Mouse (Mus musculus) spleen, embryonic (tissue): Measurements from ENCODE around the gene Zbtb7a.

ENCODE experiments used
- CTCF ChIA-PET: fragments of 350-600 bp; sonication (Branson Sonifier 250); formaldehyde crosslinking; loops from one replicate; lab custom pipeline; 2022; lab: Charles Lee

Zbtb7a gene

DNA sequence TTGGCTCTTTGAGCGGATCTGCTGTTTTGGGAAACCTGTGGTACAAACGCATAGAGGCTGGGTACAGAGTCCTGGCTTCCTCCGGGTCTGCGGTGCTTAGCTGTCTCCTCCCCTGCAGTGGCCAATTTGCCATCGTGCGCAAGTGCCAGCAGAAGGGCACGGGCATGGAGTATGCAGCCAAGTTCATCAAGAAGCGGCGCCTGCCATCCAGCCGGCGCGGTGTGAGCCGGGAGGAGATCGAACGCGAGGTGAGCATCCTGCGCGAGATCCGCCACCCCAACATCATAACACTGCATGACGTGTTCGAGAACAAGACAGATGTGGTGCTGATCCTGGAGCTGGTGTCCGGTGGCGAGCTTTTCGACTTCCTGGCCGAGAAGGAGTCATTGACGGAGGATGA, 54.8 kb downstream of the Zbtb7a start:
- CTCF ChIA-PET: interaction anchor here (0.7 kb wide), 1 partner anchor 28 kb away, joined by 5 read pairs; no protein-coding TSS in a partner anchor

DNA sequence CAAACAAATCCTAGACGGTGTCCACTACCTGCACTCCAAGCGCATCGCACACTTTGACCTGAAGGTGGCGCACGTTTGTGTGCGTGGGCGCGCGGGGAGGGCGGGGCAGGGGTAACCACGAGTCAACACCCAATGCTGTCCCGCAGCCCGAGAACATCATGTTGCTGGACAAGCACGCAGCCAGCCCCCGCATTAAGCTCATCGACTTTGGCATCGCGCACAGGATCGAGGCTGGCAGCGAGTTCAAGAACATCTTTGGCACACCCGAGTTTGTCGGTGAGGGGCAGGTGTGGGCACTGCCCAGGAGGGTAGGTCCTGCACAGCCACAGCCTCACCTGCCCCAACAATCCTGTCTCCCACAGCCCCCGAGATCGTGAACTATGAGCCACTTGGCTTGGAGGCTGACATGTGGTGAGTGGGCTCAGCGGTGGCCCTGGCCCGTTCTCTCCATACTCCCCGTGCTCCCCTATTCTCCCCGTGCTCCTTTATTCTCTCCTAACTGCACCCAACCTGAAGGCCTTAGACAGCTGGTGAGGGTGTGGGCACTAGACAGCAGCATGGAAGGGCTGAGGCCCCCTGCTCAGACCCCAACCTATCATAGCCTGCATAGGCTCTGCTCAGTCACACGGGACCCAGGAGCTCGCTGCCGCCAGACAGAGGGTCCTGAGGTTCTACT, 55.4 kb downstream of the Zbtb7a start:
- CTCF ChIA-PET: interaction anchor here (0.7 to 0.8 kb wide), 2 partner anchors 27 to 116 kb away, joined by 3 to 5 read pairs; no protein-coding TSS in a partner anchor

DNA sequence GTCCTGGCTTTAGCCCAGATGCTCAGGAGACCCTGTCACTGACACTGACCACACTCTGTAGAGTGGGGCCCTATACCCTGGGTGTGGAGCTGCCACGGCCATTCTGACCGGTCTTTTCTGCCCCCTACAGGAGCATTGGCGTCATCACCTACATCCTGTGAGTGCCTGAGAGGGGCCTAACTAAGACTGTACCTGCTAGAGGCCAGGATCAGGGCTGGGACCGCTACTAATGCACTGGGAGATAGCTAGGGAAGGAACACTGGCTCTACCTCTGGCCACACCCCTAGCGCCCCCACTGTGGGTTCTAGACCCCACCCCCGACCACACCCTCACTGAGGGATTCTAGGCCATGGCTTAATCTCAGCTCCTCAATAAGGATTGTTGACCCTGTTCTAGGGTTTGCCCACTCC, 55.9 kb downstream of the Zbtb7a start:
- CTCF ChIA-PET: interaction anchor here (0.8 kb wide), 1 partner anchor 117 kb away, joined by 3 read pairs; no protein-coding TSS in a partner anchor

DNA sequence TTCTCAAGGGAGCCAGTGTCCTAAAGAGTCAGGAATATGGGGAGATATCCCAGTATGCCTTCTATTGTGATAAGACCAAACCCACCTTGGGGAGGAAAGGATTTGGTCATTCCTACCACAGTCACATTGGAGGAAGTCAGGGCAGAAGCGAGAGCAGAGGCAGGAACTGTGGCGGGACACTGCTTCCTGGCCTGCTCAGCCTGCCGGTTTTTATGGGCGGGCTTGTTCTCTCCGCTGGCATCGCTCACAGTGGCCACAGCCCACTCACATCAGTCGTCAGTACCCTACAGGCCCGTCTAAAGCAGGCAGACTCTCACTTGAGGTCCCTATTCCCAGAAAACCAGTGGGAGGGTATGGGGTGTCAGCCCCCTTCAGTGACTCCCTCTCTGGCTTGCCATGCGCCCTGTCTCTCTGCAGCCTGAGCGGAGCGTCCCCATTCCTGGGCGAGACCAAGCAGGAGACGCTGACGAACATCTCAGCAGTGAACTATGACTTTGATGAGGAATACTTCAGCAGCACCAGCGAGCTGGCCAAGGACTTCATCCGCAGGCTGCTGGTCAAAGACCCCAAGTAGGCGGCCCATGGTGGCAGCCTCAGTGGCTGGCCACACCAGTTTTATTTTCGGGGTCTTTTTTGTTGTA, 56.4 kb downstream of the Zbtb7a start:
- CTCF ChIA-PET: no interaction called here

DNA sequence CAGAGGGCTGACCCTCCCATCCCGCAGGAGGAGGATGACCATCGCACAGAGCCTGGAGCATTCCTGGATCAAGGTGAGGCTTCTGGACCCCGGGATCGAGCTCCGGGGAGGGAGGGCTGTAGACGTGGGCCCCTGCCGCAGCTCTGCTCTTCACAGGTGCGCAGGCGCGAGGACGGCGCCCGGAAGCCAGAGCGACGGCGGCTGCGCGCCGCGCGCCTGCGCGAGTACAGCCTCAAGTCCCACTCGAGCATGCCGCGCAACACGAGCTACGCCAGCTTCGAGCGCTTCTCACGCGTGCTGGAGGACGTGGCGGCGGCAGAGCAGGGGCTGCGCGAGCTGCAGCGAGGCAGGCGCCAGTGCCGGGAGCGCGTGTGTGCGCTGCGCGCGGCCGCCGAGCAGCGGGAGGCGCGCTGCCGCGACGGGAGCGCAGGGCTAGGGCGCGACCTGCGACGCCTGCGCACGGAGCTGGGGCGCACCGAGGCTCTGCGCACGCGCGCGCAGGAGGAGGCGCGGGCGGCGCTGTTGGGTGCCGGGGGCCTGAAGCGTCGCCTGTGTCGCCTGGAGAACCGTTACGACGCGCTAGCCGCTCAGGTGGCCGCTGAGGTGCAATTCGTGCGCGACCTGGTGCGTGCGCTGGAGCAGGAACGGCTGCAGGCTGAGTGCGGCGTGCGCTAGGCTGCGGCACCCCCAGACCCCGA, 57.4 kb downstream of the Zbtb7a start:
- CTCF ChIA-PET: interaction anchor here (0.6 to 1.4 kb wide), 2 partner anchors 25 to 303 kb away, joined by 3 read pairs; no protein-coding TSS in a partner anchor

DNA sequence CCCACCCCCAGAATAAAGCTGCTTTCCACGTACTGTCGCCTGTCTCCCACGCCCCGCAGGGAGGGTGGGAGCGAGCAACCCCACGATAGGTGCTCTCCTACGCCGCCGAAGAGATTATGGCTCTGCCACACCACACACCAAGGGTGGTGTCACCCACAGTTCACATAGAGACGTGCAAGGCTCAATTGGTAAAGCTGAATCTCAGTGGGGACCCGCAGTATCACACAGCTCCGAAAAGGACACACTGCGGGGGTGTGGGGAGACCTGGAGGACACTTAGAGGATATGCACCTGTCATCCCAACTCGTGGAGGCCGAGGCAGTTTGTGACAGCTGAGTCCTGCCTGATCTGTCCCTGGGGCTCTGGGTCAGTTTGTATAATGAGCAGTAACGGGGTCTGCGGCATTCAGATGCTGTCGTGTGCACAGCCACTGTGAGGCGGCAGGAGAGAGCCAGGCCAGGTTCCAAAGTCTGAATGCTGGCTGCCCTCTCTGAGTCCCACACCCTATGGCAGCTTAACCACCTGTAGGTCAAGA, 58.0 kb downstream of the Zbtb7a start:
- CTCF ChIA-PET: interaction anchor here (0.5 to 1.4 kb wide), 4 partner anchors 17 to 302 kb away, joined by 3 to 7 read pairs (median 3); partner anchors contain the start of gene Eef2

DNA sequence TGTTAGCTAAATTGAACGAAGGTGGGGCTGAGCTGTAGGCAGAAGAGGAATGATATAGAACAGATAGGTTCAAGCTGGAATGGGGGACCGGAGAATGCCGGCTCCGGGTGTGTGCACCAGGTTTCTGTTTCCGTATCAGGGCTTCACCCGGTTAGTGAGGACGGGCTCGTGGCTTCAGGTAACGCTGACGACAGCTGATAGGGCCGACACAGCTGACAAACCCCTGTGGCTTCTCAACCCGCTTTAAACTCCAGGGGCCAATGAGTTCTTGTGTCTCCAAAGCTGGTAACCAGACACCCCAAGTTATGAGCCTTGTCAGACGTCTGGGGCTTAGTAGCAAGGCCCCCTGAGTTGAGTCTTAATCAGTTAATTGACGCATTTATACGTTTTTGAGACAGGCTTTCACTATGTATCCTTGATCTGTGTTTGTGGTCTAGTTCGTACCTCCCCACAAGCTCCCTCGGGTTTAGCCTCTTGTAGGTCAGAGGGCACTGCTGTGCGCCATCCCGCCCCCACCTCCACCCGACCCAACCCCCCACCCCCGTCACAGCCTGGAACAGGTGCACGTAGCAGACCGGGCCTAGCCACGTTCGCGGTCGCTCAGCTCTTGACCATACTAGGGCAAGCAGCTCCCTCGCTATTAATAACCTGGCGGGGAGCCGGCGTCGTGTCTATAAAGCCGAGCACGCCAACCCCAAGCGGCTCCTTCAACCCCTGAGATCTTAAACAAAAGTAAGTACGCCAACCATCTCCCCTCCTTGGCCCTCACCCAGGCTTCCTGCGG, 59.2 kb downstream of the Zbtb7a start:
- CTCF ChIA-PET: interaction anchor here (0.6 to 1.4 kb wide), 6 partner anchors 23 to 166 kb away, joined by 3 to 4 read pairs (median 3); partner anchors contain the start of gene Gipc3

DNA sequence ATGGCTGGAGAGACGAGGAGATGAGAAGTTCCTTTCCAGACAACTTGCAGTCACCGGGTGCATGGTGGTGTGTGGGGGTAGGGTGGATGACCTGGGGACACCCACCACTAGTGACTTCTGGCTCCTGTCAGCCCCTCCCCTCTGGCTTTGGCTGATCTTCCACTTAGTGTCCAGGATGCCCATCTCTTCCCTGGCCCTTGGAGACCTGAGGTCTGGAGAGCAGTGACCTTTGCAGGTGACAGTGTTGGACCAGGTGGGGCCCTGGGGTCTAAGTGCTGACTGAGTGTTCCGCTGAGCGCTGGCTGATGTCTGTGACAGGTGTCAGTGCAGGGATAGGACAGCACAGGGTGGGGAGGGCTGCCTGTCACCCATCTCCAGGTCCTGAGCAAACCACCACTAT, 60.3 kb downstream of the Zbtb7a start:
- CTCF ChIA-PET: interaction anchor here (1.6 kb wide), 1 partner anchor 23 kb away, joined by 6 read pairs; no protein-coding TSS in a partner anchor

DNA sequence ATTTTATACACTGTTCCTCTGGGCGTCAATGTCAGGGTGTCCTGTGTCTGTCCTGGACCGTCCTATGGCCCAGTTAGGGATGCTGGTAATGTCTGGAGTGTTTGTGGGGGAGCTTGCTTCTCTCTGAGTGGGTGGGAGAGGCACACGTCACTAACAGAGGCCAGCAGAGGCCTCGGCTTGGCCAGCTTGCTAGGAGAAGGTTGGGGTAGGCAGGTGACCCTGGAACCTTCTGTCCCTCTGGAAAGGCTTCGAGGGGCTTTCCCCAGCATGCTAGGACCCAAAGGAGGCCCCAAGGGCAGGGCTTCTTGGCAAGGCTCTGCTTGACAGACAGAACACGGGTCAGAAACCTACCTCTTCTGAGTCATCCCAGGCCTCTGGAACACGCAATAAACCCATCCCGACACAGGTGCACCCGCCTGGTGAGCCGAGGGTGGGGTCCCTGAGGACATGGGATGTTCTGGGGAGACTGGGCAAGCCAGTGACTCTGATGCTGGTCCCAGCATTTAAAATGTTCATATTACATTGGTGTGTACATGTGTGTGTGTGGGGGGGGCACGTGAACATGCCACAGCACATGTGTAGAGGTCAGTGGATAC, 61.5 kb downstream of the Zbtb7a start:
- CTCF ChIA-PET: interaction anchor here (0.6 to 1.6 kb wide), 2 partner anchors 21 to 68 kb away, joined by 6 read pairs; no protein-coding TSS in a partner anchor

DNA sequence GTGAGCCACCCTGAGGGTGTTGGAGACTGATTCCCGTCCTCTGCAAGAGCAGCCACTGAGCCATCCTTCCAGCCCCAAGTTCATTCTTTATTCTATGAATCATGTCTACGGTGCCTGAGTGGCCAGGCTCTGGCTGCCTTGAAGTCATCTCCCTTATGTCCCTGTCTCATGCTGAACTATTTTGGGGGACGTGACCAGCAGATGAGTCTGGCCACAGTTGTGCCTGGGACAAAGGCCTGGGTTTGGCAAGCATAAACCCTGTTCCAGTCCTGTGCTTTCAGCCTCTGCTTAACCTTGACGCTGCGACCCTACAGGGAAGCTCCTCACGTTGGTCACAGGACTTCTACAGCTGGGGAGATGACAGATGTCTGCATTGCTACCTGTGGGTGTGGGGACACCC, 62.3 kb downstream of the Zbtb7a start:
- CTCF ChIA-PET: interaction anchor here (0.5 kb wide), 1 partner anchor 23 kb away, joined by 3 read pairs; no protein-coding TSS in a partner anchor

DNA sequence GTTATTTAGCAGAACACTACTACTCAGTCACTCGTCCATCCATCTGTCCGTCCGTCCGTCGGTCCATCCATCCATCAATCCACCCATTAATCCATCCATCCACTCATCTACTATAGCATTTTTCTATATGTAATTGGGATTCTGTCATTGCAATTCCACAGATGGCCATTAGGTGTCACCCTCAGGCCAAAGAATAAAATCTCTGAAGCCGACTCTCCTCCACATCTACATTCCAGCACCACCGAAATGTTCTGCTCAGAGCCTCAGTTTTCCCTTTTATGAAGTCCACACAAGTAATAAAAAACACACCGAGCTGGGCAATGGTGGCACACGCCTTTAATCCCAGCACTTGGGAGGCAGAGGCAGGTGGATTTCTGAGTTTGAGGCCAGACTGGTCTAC, 63.2 kb downstream of the Zbtb7a start:
- CTCF ChIA-PET: interaction anchor here (0.6 to 0.9 kb wide), 3 partner anchors 20 to 1255 kb away, joined by 3 to 7 read pairs (median 7); no protein-coding TSS in a partner anchor

DNA sequence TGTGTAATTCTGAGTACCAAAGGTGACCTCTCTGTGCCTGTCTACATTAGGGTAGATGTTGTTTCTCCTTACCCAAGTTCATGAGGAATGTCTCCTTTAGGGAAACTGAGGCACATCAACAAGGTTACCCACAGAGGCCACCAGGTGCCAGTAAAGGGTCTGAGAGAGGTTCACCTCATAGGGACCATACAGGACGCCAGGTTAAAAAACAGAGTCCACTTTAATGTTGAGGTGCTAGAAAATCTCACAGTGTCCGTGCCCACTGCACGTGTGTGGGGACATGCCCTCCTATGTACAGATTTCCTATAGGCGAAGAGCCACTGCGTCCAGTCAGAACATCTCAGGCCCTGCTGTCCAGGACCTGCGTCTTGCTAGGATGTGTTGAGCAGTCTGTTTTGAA, 64.0 kb downstream of the Zbtb7a start:
- CTCF ChIA-PET: interaction anchor here (0.6 to 0.9 kb wide), 2 partner anchors 19 to 458 kb away, joined by 3 to 7 read pairs; no protein-coding TSS in a partner anchor

DNA sequence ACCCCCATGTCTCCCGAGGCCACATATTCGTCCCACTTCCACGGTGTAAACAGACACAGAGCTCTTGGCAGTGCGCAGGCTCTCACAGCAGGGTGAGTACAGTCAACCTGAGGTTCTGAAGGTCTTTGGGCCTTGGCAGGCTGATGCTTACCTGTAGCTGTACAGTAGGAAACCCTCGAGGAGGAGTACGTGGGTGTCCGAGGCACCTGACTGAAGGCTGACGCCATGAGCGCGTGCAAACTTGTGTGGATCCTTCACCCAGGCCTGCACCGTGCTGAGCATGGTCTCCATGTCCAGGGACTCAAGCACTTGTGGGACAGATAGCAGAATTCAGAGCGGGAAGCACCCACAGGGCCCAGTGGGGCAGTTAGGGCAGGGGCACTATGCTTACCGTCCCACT, 65.1 kb downstream of the Zbtb7a start:
- CTCF ChIA-PET: interaction anchor here (0.9 kb wide), 1 partner anchor 17 kb away, joined by 3 read pairs; no protein-coding TSS in a partner anchor

DNA sequence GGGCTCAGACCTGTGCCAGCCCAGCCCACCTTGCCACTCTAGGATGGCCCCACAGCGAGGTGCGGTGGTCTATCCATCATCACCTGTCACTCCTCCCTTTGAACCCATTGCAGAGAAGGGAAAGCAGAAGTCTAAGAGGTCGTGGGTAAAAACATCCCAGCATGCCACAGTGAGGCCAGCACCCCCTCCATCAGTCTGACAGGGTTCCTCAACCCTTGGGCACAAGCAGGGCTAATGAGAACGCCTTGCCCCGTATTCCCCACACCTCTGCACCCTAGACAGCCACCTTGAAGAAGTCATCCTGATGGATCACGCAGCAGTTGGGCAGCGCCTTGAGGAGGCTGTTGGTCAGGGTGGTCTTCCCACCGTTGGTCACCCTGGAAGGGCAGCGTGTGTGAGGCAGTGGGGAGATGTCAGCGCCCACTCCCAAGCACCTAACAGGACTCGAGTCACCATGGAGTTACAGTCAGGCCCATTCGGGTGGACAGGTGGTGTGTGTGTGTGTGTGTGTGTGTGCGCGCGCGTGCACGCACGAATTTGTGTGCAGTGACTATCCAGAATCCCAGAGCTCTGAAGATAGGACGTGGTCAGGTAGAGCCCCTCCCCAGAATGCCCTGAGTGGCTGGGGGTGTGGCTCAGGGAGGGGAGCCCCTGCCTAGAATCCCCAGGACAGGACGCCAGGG, 65.7 kb downstream of the Zbtb7a start:
- CTCF ChIA-PET: interaction anchor here (0.9 kb wide), 1 partner anchor 17 kb away, joined by 3 read pairs; no protein-coding TSS in a partner anchor

DNA sequence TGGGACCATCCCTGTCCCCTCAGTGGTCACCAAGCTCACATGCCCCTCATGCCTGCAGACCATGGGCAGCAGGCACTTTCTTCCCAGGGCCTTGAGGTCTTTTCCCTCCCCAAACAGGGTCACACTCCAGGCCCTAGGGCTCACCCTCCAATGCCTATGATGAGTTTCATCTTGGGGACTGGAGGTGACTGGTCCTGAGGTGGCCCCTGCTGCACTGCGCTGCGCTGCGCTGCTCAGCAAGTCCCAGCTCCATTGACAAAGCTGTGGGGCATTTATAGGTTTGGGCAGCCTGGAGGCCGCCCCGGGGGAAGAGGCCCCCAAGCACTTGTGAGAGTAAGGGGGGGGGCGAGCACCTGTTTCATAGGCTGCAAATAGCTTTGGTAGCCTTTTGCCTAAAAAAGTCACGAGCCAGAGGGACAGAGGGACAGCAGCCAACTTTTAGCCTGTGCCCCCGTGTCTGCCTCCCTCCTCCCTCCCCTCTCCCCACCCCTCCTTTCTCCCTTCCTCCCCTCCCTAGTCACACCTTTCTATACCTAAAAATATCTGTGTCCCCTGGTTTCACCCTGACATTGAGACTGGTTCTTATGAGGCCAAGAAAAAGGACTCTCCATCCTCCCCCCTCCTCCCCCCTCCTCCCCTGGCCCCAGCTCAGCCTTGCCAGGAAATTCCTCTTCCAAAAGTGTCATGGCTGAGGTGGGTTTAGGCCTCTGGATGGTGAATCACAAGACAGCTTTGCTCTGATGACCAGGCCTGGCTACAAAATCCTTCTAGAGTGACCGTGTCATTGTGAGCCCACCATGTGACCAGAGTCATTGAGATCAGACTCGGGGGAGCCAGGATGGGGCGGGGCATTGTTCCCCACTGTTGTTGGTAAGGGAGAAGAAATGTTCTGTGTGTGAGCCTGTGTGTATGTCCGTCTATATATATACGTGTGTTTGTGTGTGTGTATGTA, 67.1 kb downstream of the Zbtb7a start, which contains the start of gene Nmrk2:
Gene Nmrk2, minus strand, starts transcription at position 245 of the 952 bp plus-strand sequence.
- CTCF ChIA-PET: no interaction called here
